Comparison of ENCODE assay signal across 8 mouse cellular contexts in the genomic region with DNA sequence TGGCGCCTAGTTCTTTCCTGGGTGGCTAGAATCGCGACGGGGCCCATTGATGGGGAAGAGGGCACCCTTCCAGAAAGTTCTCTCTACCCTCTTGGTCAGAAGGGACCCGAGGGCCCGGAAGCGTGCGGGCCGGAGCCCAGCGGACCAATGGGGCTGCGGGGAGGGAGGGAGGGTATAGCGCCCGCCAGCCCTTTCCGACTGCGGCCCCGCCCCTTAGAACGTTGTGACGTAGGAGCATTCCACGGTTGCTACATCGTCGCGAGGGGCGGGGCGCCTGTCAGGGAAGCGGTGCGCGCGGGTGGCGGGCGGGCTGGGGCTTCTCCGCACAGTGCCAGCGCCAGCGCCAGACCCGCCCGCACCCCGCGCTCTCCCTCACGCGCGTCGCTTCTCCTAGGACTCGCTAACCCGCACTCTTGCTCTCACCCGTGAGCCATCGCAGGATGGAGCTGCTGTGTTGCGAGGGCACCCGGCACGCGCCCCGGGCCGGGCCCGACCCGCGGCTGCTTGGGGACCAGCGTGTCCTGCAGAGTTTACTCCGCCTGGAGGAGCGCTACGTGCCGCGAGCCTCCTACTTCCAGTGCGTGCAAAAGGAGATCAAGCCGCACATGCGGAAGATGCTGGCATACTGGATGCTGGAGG. TPM values are rescaled to one million over a fixed set of nuclear protein-coding genes. Genes with fewer than 3 reads are reported as not detected.
DNase-seq lines count a peak whose midpoint lies in the region; ATAC-seq and TF ChIP-seq lines count a peak whose summit lies in the region.

No protein-coding gene starts in this region.

- peak overlapping the region; percentile 95 for H3K9ac ChIP-seq in embryonic facial prominence, embryonic 14.5 days (ENCODE audit: low read depth, low read length)
- H3K9ac ChIP-seq in heart, adult 2 months (ENCODE audit: low read depth, low read length), result peak overlapping the region; percentile 89
- peak overlapping the region; percentile 96 for H3K9ac ChIP-seq in limb, embryonic 13.5 days
- H3K9ac ChIP-seq in midbrain, embryonic 16.5 days (ENCODE audit: low read depth, low read length), result peak overlapping the region; percentile 68

- peak overlapping the region; percentile 99 for H3K27ac ChIP-seq in embryonic facial prominence, embryonic 14.5 days (replicated peaks; ENCODE audit: low read depth, low read length)
- H3K27ac ChIP-seq in heart, adult 2 months, result peak overlapping the region; percentile 91
- peak overlapping the region; percentile 99 for H3K27ac ChIP-seq in limb, embryonic 13.5 days
- peak overlapping the region; percentile 69 for H3K27ac ChIP-seq in midbrain, embryonic 16.5 days (ENCODE audit: low read length)

- intact Hi-C loops in heart, adult 2 months (cut with DNase I), result loop anchor here (2.0 kb wide), 1 partner anchor 17 kb away; the partner anchor contains the start of genes Bysl, Gm20517 and Med20

- H3K27me3 ChIP-seq in embryonic facial prominence, embryonic 14.5 days (replicated peaks; ENCODE audit: control insufficient read depth, insufficient read depth, low read length), result no peaks in the 10 kb centered on the region
- no peaks in the 10 kb centered on the region for H3K27me3 ChIP-seq in heart, adult 2 months (ENCODE audit: control insufficient read depth, insufficient read depth, low read length)
- no peaks in the 10 kb centered on the region for H3K27me3 ChIP-seq in limb, embryonic 13.5 days
- H3K27me3 ChIP-seq in midbrain, embryonic 16.5 days (ENCODE audit: control insufficient read depth, insufficient read depth, low read depth, low read length), result no peaks in the 10 kb centered on the region

- under 1% methylated on average over 35 of the region's 63 CpGs for WGBS in embryonic facial prominence, embryonic 14.5 days
- WGBS in heart, adult 2 months, result 1% methylated on average over 63 of the region's 63 CpGs
- 2% methylated on average over 51 of the region's 63 CpGs for WGBS in limb, embryonic 13.5 days
- under 1% methylated on average over 57 of the region's 63 CpGs for WGBS in midbrain, embryonic 16.5 days

- DNase-seq in 3T3-L1 (ENCODE audit: low read depth, low spot score), result peak; percentile 96
- peak; percentile 86 to 93 for DNase-seq in adrenal gland, postnatal 4 days (ENCODE audit: low spot score in 2 of 2)
- DNase-seq in embryonic facial prominence, embryonic 14.5 days (ENCODE audit: low spot score), result peak; percentile 98
- DNase-seq in heart, adult 2 months, result peak; percentile 96
- peak; percentile 91 to 95 for DNase-seq in kidney, adult 8-10 months
- DNase-seq in spleen, postnatal 10 days (ENCODE audit: low spot score in 2 of 2), result peak; percentile 98 to 100

- no peaks in the 10 kb centered on the region; the same call in 1 of the 2 replicates for H3K79me2 ChIP-seq in heart, adult 2 months (replicated peaks; ENCODE audit: control insufficient read depth, insufficient read depth, low read length)

- H3K36me3 ChIP-seq in embryonic facial prominence, embryonic 14.5 days (ENCODE audit: control insufficient read depth, insufficient read depth, low read length), result peaks cover 18% of the 10 kb centered on the region
- peaks cover 3% of the 10 kb centered on the region; the same call in 1 of the 2 replicates for H3K36me3 ChIP-seq in heart, adult 2 months (ENCODE audit: control insufficient read depth, insufficient read depth, low read length)
- peaks cover 20% of the 10 kb centered on the region for H3K36me3 ChIP-seq in limb, embryonic 13.5 days
- H3K36me3 ChIP-seq in midbrain, embryonic 16.5 days (ENCODE audit: control insufficient read depth, insufficient read depth, low read length), result no peaks in the 10 kb centered on the region

- peak; percentile 79 for ATAC-seq in embryonic facial prominence, embryonic 14.5 days (ENCODE audit: low read depth)
- ATAC-seq in limb, embryonic 13.5 days (ENCODE audit: low FRiP score, low read depth), result peak; percentile 87
- peak; percentile 83 for ATAC-seq in midbrain, embryonic 16.5 days

- H3K4me2 ChIP-seq in embryonic facial prominence, embryonic 14.5 days (ENCODE audit: low read depth, low read length), result peak overlapping the region; percentile 90
- peak overlapping the region; percentile 89 for H3K4me2 ChIP-seq in limb, embryonic 13.5 days (replicated peaks)
- H3K4me2 ChIP-seq in midbrain, embryonic 16.5 days (ENCODE audit: low read length), result peak overlapping the region; percentile 99

- no peak for TF ChIP-seq CTCF in heart, adult 2 months (IDR thresholded peaks at IDR 0.05)

- peak; percentile 42; the same call in 1 of the 2 replicates for TF ChIP-seq POLR2A in heart, adult 2 months (IDR thresholded peaks at IDR 0.05; ENCODE audit: insufficient read depth, low read depth, low read length)

- H3K4me1 ChIP-seq in embryonic facial prominence, embryonic 14.5 days (ENCODE audit: control insufficient read depth, insufficient read depth, low read length), result peaks cover 16% of the 10 kb centered on the region
- peaks cover 12% of the 10 kb centered on the region for H3K4me1 ChIP-seq in heart, adult 2 months (ENCODE audit: control insufficient read depth, insufficient read depth, low read length)
- peaks cover 37% of the 10 kb centered on the region for H3K4me1 ChIP-seq in limb, embryonic 13.5 days
- H3K4me1 ChIP-seq in midbrain, embryonic 16.5 days (ENCODE audit: control insufficient read depth, insufficient read depth, low read length), result peaks cover 30% of the 10 kb centered on the region

- no peaks in the 10 kb centered on the region for H3K9me3 ChIP-seq in embryonic facial prominence, embryonic 14.5 days (ENCODE audit: control insufficient read depth, low read length)
- no peaks in the 10 kb centered on the region for H3K9me3 ChIP-seq in limb, embryonic 13.5 days
- H3K9me3 ChIP-seq in midbrain, embryonic 16.5 days (replicated peaks; ENCODE audit: control insufficient read depth, low read length, poor library complexity, severe bottlenecking), result no peaks in the 10 kb centered on the region

- H3K4me3 ChIP-seq in embryonic facial prominence, embryonic 14.5 days (ENCODE audit: low read depth, low read length), result peak overlapping the region; percentile 93
- peak overlapping the region; percentile 86 for H3K4me3 ChIP-seq in heart, adult 2 months
- H3K4me3 ChIP-seq in limb, embryonic 13.5 days, result peak overlapping the region; percentile 96
- H3K4me3 ChIP-seq in midbrain, embryonic 16.5 days (ENCODE audit: low read depth, low read length), result peak overlapping the region; percentile 71

- no peak for TF ChIP-seq EP300 in heart, adult 2 months (IDR thresholded peaks at IDR 0.05; ENCODE audit: insufficient read depth, low read depth, low read length)

RNA-seq across cellular contexts. Expression of gene Bysl, which starts 18.0 kb away (rescaled TPM):
- 10 to 100 TPM; 12.5 to 14.3 TPM for total RNA-seq in adrenal gland, postnatal 4 days (2021)
- 21.3 and 22.4 TPM in 2 replicates for polyA plus RNA-seq in embryonic facial prominence, embryonic 14.5 days (2014; fragmentation: Nextera tagmentation; extraction: Ambion mirVana)
- 10 to 100 TPM; 15.7 to 15.9 TPM for total RNA-seq in heart, adult 2 months (2021)
- polyA plus RNA-seq in heart, adult 2 months (2012; rRNA removed), result 13.2 and 15.6 TPM in 2 replicates
- 26.6 and 28.6 TPM in 2 replicates for polyA plus RNA-seq in limb, embryonic 13.5 days (2015; fragmentation: Nextera tagmentation; extraction: Ambion mirVana)
- polyA plus RNA-seq in midbrain, embryonic 16.5 days (2015; fragmentation: Nextera tagmentation; extraction: Ambion mirVana), result 38.6 and 40.7 TPM in 2 replicates

RNA-seq across cellular contexts. Expression of gene Med20, which starts 18.0 kb away (rescaled TPM):
- 10 to 100 TPM; 40.4 to 40.8 TPM for total RNA-seq in adrenal gland, postnatal 4 days (2021)
- 47.7 and 50.2 TPM in 2 replicates for polyA plus RNA-seq in embryonic facial prominence, embryonic 14.5 days (2014; fragmentation: Nextera tagmentation; extraction: Ambion mirVana)
- 10 to 100 TPM; 13.5 to 15.0 TPM for total RNA-seq in heart, adult 2 months (2021)
- polyA plus RNA-seq in heart, adult 2 months (2012; rRNA removed), result 17.4 and 25.1 TPM in 2 replicates
- 50.6 and 52.2 TPM in 2 replicates for polyA plus RNA-seq in limb, embryonic 13.5 days (2015; fragmentation: Nextera tagmentation; extraction: Ambion mirVana)
- 47.0 and 47.7 TPM in 2 replicates for polyA plus RNA-seq in midbrain, embryonic 16.5 days (2015; fragmentation: Nextera tagmentation; extraction: Ambion mirVana)

RNA-seq across cellular contexts. Expression of gene Gm20517, which starts 18.1 kb away (rescaled TPM):
- 1 to 10 TPM; 4.1 to 4.8 TPM for total RNA-seq in adrenal gland, postnatal 4 days (2021)
- polyA plus RNA-seq in embryonic facial prominence, embryonic 14.5 days (2014; fragmentation: Nextera tagmentation; extraction: Ambion mirVana), result 1.4 and 1.9 TPM in 2 replicates
- 1 to 10 TPM; 2.8 TPM for total RNA-seq in heart, adult 2 months (2021)
- 0.27 and 1.5 TPM in 2 replicates for polyA plus RNA-seq in heart, adult 2 months (2012; rRNA removed)
- polyA plus RNA-seq in limb, embryonic 13.5 days (2015; fragmentation: Nextera tagmentation; extraction: Ambion mirVana), result 1.8 and 2.2 TPM in 2 replicates
- polyA plus RNA-seq in midbrain, embryonic 16.5 days (2015; fragmentation: Nextera tagmentation; extraction: Ambion mirVana), result 1.3 and 2.0 TPM in 2 replicates

RNA-seq across cellular contexts. Expression of gene Usp49, which starts 37.2 kb away (rescaled TPM):
- 10 to 100 TPM; 12.7 to 13.3 TPM for total RNA-seq in adrenal gland, postnatal 4 days (2021)
- 3.8 and 4.1 TPM in 2 replicates for polyA plus RNA-seq in embryonic facial prominence, embryonic 14.5 days (2014; fragmentation: Nextera tagmentation; extraction: Ambion mirVana)
- 1 to 10 TPM; 3.4 to 3.6 TPM for total RNA-seq in heart, adult 2 months (2021)
- 2.9 and 3.6 TPM in 2 replicates for polyA plus RNA-seq in heart, adult 2 months (2012; rRNA removed)
- 5.6 and 7.4 TPM in 2 replicates for polyA plus RNA-seq in limb, embryonic 13.5 days (2015; fragmentation: Nextera tagmentation; extraction: Ambion mirVana)
- 5.3 and 7.3 TPM in 2 replicates for polyA plus RNA-seq in midbrain, embryonic 16.5 days (2015; fragmentation: Nextera tagmentation; extraction: Ambion mirVana)

Comparison
In these comparisons a context has a peak if more than half of its experiments do, and no peak if none do; other contexts are left out.
1. Peak in every context shown above with its lines: DNase-seq, ATAC-seq, H3K4me3 ChIP-seq and H3K27ac ChIP-seq.